Mouse (Mus musculus): ENCODE results near the gene Hsd11b2. TPM values are rescaled to one million over a fixed set of nuclear protein-coding genes. Genes with fewer than 3 reads are reported as not detected.

The Hsd11b2 gene
- polyA plus RNA-seq, 2 experiments, result 0.42 to 1.1 TPM

DNA sequence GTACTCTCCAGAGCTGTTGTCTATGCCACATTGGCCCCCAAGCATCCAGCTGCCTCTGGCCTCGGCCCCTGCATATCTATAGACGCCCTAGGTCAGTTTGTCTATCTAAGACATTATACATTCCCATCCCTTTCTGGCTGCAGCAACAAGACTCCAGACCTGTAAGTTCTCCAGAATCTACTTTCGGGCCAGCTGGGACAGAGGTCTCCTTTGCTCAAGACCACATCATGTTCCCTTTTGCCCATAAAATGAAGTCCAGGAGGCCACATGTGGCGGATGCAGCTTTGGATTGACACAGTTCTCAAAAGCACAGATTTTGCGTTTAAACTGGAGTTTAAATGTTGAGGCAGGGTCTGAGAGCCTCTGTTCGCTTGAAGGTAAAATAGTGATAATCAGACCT is 4.4 kb upstream of the Hsd11b2 start:
- no peaks in the 10 kb centered on the region for H3K9me3 ChIP-seq (ENCODE audit: control insufficient read depth, low read length)
- H3K4me1 ChIP-seq (replicated peaks; ENCODE audit: control insufficient read depth in 2 of 2, insufficient read depth in 2 of 2, low read length in 1 of 2), result peaks cover 5 to 13% of the 10 kb centered on the region in 2 experiments; a peak in 3 of 4 replicates
- H3K4me2 ChIP-seq (ENCODE audit: low read depth), result no peak overlapping the region
- WGBS (ENCODE audit: insufficient replicate concordance), result 68% methylated on average over 6 of the region's 6 CpGs
- TF ChIP-seq CTCF (IDR thresholded peaks at IDR 0.05; ENCODE audit: low read depth) (no peak), EP300 (IDR thresholded peaks at IDR 0.05; ENCODE audit: low read depth) (no peak)
- DNase-seq (ENCODE audit: low read depth in 3 of 3, low spot score in 3 of 3) (no peak), ATAC-seq (ENCODE audit: insufficient read depth) (no peak)
- H3K27me3 ChIP-seq (ENCODE audit: control insufficient read depth, insufficient read depth, low read length), result peaks cover 29% of the 10 kb centered on the region
- no peaks in the 10 kb centered on the region for H3K36me3 ChIP-seq (replicated peaks; ENCODE audit: control insufficient read depth, insufficient read depth, low read depth)
- H3K4me3 ChIP-seq (ENCODE audit: insufficient read depth in 1 of 2, low read depth in 2 of 2, low read length in 2 of 2), result no peak overlapping the region
- no peak overlapping the region for H3K9ac ChIP-seq (replicated peaks)
- no peak overlapping the region for H3K27ac ChIP-seq

DNA sequence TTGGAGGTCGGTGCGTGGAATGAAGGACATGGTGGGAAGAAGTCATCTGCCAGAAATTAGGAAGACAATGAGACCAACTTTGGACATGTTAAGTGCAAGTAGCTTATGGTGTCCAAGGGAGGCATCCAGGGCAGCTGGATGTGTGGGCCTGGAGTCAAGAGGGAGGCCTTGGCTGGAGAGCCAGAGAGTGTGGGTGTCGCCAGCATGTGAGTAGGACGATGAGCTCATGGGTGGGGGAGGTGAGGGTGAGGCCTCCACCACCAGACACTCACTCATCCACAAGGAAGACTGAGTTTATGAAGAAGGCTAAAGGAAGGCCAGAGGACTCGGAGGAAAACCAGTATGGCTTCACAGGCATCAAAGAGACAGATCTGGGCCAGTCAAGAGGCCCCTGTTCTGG is 3.9 kb upstream of the Hsd11b2 start:
- WGBS (ENCODE audit: insufficient replicate concordance), result 64% methylated on average over 5 of the region's 5 CpGs
- H3K4me2 ChIP-seq (ENCODE audit: low read depth), result no peak overlapping the region
- TF ChIP-seq CTCF (IDR thresholded peaks at IDR 0.05; ENCODE audit: low read depth), result no peak
- TF ChIP-seq EP300 (IDR thresholded peaks at IDR 0.05; ENCODE audit: low read depth), result no peak
- H3K36me3 ChIP-seq (replicated peaks; ENCODE audit: control insufficient read depth, insufficient read depth, low read depth), result no peaks in the 10 kb centered on the region
- H3K27me3 ChIP-seq (ENCODE audit: control insufficient read depth, insufficient read depth, low read length), result peaks cover 33% of the 10 kb centered on the region
- H3K4me1 ChIP-seq (replicated peaks; ENCODE audit: control insufficient read depth in 2 of 2, insufficient read depth in 2 of 2, low read length in 1 of 2), result peaks cover 5 to 13% of the 10 kb centered on the region in 2 experiments; a peak in 3 of 4 replicates
- ATAC-seq (ENCODE audit: insufficient read depth) (no peak), DNase-seq (ENCODE audit: low read depth in 3 of 3, low spot score in 3 of 3) (no peak)
- H3K9me3 ChIP-seq (ENCODE audit: control insufficient read depth, low read length), result no peaks in the 10 kb centered on the region
- H3K9ac ChIP-seq (replicated peaks), result no peak overlapping the region
- no peak overlapping the region for H3K27ac ChIP-seq
- H3K4me3 ChIP-seq (ENCODE audit: insufficient read depth in 1 of 2, low read depth in 2 of 2, low read length in 2 of 2), result no peak overlapping the region

DNA sequence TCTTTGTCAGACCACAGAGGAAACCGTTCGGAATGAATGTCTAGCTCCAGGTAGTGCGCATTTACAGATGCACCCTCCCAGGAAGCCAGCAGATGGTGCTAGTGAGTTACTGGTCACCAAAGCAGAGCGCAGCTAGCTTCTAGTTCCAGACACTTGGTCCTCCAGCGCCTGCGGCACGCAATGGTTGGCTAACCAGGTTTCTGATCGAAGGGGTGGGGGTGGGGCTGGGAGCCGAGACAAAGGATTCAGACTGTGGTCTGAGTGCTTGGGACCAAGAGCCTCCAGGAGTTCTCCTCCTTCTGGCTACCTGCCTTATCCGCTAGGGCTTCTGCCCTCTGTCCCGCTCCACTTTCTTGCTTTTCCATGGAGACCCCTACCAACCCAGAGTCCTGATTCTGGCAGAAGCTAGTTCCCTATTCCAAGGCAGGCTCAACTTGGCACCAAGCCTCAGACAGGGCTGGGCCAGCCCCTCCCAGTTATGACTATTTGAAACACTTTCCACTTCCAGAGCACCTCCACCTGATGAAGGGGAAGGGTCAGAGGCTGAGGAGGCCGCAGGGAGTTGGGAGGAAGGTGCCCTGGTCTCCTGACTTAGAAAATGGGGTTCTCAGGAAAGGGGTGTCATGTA is 2.4 kb upstream of the Hsd11b2 start:
- Histone ChIP-seq H3K36me3 (replicated peaks; ENCODE audit: control insufficient read depth, insufficient read depth, low read depth) (no peaks in the 10 kb centered on the region), H3K27me3 (ENCODE audit: control insufficient read depth, insufficient read depth, low read length) (peaks cover 35% of the 10 kb centered on the region), H3K9ac (replicated peaks) (no peak overlapping the region), H3K27ac (no peak overlapping the region), H3K4me3 (ENCODE audit: insufficient read depth in 1 of 2, low read depth in 2 of 2, low read length in 2 of 2) (no peak overlapping the region), H3K4me1 (replicated peaks; ENCODE audit: control insufficient read depth in 2 of 2, insufficient read depth in 2 of 2, low read length in 1 of 2) (peaks cover 8 to 14% of the 10 kb centered on the region in 2 experiments), H3K4me2 (ENCODE audit: low read depth) (no peak overlapping the region), H3K9me3 (ENCODE audit: control insufficient read depth, low read length) (no peaks in the 10 kb centered on the region)
- WGBS (ENCODE audit: insufficient replicate concordance), result 15% methylated on average over 12 of the region's 12 CpGs
- no peak for TF ChIP-seq EP300 (IDR thresholded peaks at IDR 0.05; ENCODE audit: low read depth)
- peak; percentile 96 for TF ChIP-seq CTCF (IDR thresholded peaks at IDR 0.05; ENCODE audit: low read depth)
- peak in 2 of 3 experiments; percentile 47 to 56 for DNase-seq (ENCODE audit: low read depth in 3 of 3, low spot score in 3 of 3)
- ATAC-seq (ENCODE audit: insufficient read depth), result peak; percentile 28; the same call in 1 of the 2 replicates

DNA sequence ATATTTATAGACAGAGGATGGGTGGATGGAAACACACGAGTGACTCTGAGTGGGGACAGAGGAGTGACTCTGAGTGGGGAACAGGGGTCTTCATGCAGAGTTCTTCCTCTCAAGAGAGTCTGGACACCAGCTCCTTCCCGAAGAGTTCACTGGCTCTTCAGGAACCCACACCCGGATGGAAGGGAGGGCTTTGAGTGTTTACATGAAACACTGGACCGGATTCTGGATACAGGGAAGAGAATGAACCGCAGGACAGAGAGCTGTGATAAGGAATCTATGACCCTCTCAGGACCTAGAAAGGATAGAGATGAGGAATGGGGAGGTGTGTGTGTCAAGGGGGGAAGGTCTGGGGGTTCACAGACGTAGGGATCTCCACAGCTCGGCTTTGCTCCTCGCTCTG is 1.2 kb upstream of the Hsd11b2 start:
- no peak for TF ChIP-seq CTCF (IDR thresholded peaks at IDR 0.05; ENCODE audit: low read depth)
- no peak for TF ChIP-seq EP300 (IDR thresholded peaks at IDR 0.05; ENCODE audit: low read depth)
- DNase-seq (ENCODE audit: low read depth in 3 of 3, low spot score in 3 of 3) (no peak), ATAC-seq (ENCODE audit: insufficient read depth) (no peak)
- Histone ChIP-seq H3K4me2 (ENCODE audit: low read depth) (no peak overlapping the region), H3K4me1 (replicated peaks; ENCODE audit: control insufficient read depth in 2 of 2, insufficient read depth in 2 of 2, low read length in 1 of 2) (peaks cover 10 to 19% of the 10 kb centered on the region in 2 experiments), H3K27me3 (ENCODE audit: control insufficient read depth, insufficient read depth, low read length) (peaks cover 35% of the 10 kb centered on the region), H3K9me3 (ENCODE audit: control insufficient read depth, low read length) (no peaks in the 10 kb centered on the region), H3K36me3 (replicated peaks; ENCODE audit: control insufficient read depth, insufficient read depth, low read depth) (no peaks in the 10 kb centered on the region), H3K9ac (replicated peaks) (no peak overlapping the region), H3K4me3 (ENCODE audit: insufficient read depth in 1 of 2, low read depth in 2 of 2, low read length in 2 of 2) (no peak overlapping the region), H3K27ac (no peak overlapping the region)
- 35% methylated on average over 8 of the region's 8 CpGs for WGBS (ENCODE audit: insufficient replicate concordance)

DNA sequence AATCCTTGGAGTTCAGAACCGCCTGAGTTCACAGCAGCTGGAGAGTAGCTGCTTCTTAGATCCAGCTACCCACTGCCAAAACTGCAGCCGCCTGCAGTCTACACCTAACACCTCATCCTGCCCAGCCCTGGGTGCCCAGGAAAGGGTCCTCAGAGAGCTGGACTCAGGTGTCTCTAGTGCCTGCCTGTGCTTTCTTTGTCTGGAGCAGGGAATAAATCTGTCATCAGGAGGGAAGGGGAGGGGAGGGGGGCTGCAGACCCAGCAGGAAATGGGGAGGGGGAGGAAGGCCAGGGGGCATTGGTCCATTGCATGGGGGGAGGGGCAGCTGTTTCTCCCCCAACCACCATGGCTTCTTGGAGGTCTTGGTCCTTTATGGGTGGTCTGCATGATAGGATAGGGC is 1.0 kb downstream of the Hsd11b2 start:
- no peak overlapping the region for H3K9ac ChIP-seq (replicated peaks)
- peaks cover 35% of the 10 kb centered on the region for H3K27me3 ChIP-seq (ENCODE audit: control insufficient read depth, insufficient read depth, low read length)
- no peak for TF ChIP-seq CTCF (IDR thresholded peaks at IDR 0.05; ENCODE audit: low read depth)
- TF ChIP-seq EP300 (IDR thresholded peaks at IDR 0.05; ENCODE audit: low read depth), result no peak
- DNase-seq (ENCODE audit: low read depth in 3 of 3, low spot score in 3 of 3) (no peak), ATAC-seq (ENCODE audit: insufficient read depth) (no peak)
- H3K4me3 ChIP-seq (ENCODE audit: insufficient read depth in 1 of 2, low read depth in 2 of 2, low read length in 2 of 2), result peak overlapping the region; percentile 2 to 52; a peak in 1 of 4 replicates
- WGBS (ENCODE audit: insufficient replicate concordance), result 11% methylated on average over 2 of the region's 2 CpGs
- H3K27ac ChIP-seq, result no peak overlapping the region
- H3K4me2 ChIP-seq (ENCODE audit: low read depth), result peak overlapping the region; percentile 67
- peaks cover 10 to 23% of the 10 kb centered on the region in 2 experiments for H3K4me1 ChIP-seq (replicated peaks; ENCODE audit: control insufficient read depth in 2 of 2, insufficient read depth in 2 of 2, low read length in 1 of 2)
- H3K9me3 ChIP-seq (ENCODE audit: control insufficient read depth, low read length), result no peaks in the 10 kb centered on the region
- H3K36me3 ChIP-seq (replicated peaks; ENCODE audit: control insufficient read depth, insufficient read depth, low read depth), result no peaks in the 10 kb centered on the region

Data from liver, embryonic 14.5 days (tissue).